Mouse (Mus musculus) neutrophil, adult 5-6 weeks (primary cell): ENCODE measurements at regions not wholly inside any gene's neighbourhood (a gene's known extent, or its start where the extent isn't known, plus 50 kb on each side); places are given as distances from the start of the nearest gene placed in this dataset.

ENCODE experiments used
- ATAC-seq: fragments of 151-379, 151-347 bp; 2 replicates; pipeline ENCODE4 v1.8.0; 2017; ENCODE audit warnings: mild to moderate bottlenecking, moderate TSS enrichment; ENCODE audit not compliant: insufficient number of reproducible peaks, poor library complexity, low FRiP score, severe bottlenecking; ENCODE audit errors: extremely low read depth

GRCm38 (mm10) chr3:137785871-137786270 lies 78.4 kb upstream of the H2afz start:
- ATAC-seq = no peak

DNA sequence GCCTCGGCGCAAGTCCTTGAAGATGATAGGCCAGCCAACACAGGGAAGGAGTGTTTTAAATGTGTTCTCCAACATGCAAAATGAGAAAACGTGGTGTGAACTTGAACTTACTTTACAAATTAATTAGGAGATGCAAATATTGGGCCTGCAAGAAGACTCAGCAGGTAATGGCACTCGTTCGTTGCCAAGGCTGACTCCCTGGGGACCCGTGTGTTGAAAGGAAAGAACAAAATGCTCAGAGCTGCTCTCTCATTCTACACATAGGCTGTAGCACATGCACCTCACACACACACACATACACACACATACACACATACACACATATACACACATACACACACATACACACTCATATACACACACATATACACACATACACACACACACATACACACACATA lies 74.6 kb upstream of the H2afz start:
- ATAC-seq = no peak

- no peak for ATAC-seq
These were observed 73.9 kb upstream of the H2afz start for GRCm38 (mm10) chr3:137790340-137790739.

- no peak for ATAC-seq
These were observed 68.5 kb upstream of the H2afz start for GRCm38 (mm10) chr3:137795754-137796315.

DNA sequence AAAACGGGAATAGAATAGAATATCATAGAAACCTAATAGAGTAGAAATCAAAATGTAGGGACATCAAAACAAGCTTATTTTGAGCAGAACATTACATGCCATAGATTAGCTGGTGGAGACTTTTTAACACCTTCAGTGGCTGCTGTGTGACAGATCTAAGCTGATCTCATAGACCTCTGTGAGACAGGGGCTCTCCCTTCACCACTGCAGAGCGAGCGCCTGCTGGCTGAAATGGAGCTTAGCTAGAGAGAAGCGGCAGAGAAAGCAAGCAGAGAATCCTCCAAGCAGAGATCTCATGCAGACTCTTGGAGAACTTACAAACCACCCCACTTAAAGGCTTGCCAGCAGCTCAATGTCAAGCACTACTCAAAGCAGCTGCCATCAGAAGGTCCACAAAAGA lies 65.5 kb upstream of the H2afz start:
- ATAC-seq = no peak

DNA sequence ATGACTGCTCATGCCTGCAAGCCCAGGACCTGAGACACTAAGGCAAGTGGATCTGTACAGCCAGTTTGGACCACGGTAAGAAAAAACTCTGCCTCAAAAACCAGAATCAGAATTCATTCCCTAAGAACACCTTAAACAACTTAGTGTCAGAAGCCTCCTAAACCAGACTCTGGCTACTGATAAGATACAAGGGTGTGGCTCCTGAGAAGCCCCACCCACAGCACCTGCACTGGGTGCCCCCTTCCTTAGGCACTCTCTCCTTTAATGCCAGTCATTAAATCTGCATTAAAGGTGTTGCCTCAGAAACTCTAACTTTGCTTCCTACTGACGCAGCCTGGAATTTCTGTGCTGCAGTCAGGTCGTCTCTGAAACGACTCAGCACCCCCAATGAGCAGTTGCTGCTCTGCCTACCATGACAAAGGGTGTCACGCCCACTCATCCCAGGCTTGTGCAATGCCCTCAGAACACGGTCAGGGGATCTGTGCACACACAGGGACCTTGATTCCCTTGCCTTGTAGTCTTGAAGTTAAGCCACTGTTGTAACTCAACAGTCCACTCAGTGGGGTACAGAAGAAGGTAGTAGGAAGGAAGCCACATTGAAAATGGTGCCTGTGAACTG lies 62.8 kb upstream of the H2afz start:
- no peak for ATAC-seq

DNA sequence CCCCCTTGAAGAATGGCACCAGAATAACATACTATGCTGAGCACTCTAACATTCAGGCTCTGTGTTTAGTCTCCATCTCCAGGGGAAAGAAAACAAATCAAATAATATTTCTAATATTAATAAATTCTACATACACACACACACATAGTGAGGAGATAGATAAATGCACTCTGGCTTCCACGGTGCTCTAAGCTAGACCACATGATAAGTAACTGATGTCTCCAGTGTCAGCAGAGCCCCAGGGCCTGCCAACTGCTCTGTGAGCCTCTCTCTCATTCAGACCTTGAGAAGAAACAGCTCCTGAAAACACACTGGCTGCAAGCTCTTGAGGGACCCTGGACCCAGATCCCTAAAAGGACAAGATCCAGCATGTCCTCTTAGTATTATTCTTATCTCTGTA lies 56.9 kb upstream of the H2afz start:
- ATAC-seq = no peak

DNA sequence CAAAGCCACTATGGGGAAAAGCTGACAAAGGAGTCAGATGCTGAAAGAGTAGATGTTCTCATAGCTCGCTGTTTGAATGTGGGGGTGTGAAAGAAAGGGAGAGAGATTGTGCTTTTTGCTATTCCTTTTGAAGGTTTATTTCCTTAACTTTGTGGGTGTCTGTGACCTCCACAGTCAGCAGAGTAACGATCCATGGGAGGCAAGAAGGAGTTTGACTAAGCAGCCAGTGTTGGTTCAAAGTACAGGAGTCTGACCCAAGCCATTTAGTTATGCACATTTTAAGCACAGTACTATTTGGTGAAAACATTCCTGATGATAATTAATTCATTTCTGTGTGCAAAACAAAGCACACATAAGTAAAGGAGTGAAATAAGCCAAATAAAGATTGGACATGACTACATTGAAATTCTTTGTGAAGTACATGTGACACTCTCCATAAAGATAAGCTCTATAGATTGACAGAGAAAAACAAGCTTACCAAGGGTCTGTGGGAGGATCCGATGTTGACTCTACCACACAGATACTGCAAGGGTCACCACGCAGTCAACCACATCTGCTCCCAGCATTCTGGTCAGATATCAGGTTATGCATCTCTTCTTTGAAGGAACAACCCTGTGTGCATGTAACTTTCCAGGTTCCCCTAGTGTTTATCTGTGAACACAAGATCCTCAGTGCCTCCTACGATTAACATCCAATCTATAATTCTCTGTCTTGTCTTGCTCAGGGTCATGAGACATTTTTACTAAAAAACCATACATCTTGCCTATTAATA lies 56.2 kb upstream of the H2afz start:
- ATAC-seq = no peak

DNA sequence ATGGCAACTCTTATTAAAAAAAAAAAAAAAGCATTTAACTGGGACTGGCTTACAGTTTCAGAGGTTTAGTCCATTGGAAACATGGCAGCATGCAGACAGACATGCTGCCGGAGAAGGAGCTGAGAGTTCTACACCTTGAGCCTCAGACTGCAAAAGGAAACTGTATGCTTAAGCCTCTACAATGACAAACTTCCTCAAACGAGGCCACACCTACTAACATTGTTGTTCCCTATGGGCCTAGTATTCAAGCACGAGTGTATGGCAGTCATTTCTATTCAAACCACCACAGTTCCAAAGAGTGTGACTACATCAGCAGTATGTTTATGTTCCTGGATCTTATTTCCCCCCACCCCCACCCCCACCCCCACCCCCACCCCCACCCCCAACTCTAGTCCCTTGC lies 54.2 kb upstream of the H2afz start:
- ATAC-seq = peak; percentile 75; the same call in 1 of the 2 replicates
